Mouse (Mus musculus): ENCODE data around the gene Gm13289. TPM values are rescaled to one million over a fixed set of nuclear protein-coding genes. Genes with fewer than 3 reads are reported as not detected.
"Not testable (repeated sequence)": the region's sequence is repeated elsewhere in the genome, so short reads cannot be mapped to it uniquely, and the experiment has no call there.

Gm13289 gene
- total RNA-seq, 2 experiments from 2014 or later, result not detected

DNA sequence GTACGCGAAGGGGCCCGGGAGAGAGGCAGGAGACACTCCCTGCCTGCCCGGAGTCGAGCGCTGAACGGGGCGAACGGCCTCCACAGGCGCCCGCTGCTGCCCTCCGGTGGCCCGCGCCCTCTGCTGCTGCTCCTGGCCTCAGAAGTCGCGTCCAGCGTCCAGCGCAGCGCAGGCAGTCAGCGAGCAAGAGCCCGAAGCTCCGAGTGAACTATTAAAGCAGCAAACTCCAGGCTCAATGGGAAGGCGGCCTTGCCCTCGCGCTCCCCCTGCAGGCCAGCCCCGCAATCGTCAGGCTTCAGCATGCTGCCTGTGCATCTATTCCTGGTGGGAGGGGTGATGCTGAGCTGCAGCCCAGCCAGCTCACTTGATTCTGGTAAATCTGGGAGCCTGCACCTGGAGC, 8.7 kb downstream of the Gm13289 start, which contains the start of gene Gm13276:
Gene Gm13276, plus strand, starts transcription at position 301 of the 400 bp plus-strand sequence.
- DNase-seq, result not testable (repeated sequence)

DNA sequence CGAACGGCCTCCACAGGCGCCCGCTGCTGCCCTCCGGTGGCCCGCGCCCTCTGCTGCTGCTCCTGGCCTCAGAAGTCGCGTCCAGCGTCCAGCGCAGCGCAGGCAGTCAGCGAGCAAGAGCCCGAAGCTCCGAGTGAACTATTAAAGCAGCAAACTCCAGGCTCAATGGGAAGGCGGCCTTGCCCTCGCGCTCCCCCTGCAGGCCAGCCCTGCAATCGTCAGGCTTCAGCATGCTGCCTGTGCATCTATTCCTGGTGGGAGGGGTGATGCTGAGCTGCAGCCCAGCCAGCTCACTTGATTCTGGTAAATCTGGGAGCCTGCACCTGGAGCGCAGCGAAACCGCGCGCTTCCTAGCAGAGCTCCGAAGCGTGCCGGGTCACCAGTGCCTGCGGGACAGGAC, 11.7 kb downstream of the Gm13289 start, which contains the start of gene Gm13277:
Gene Gm13277, plus strand, starts transcription at position 231 of the 400 bp plus-strand sequence.
- DNase-seq, result peak; percentile 79

DNA sequence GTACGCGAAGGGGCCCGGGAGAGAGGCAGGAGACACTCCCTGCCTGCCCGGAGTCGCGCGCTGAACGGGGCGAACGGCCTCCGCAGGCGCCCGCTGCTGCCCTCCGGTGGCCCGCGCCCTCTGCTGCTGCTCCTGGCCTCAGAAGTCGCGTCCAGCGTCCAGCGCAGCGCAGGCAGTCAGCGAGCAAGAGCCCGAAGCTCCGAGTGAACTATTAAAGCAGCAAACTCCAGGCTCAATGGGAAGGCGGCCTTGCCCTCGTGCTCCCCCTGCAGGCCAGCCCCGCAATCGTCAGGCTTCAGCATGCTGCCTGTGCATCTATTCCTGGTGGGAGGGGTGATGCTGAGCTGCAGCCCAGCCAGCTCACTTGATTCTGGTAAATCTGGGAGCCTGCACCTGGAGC, 14.5 kb downstream of the Gm13289 start, which contains the start of gene Gm13278:
Gene Gm13278, plus strand, starts transcription at position 301 of the 400 bp plus-strand sequence.
- not testable (repeated sequence) for DNase-seq

DNA sequence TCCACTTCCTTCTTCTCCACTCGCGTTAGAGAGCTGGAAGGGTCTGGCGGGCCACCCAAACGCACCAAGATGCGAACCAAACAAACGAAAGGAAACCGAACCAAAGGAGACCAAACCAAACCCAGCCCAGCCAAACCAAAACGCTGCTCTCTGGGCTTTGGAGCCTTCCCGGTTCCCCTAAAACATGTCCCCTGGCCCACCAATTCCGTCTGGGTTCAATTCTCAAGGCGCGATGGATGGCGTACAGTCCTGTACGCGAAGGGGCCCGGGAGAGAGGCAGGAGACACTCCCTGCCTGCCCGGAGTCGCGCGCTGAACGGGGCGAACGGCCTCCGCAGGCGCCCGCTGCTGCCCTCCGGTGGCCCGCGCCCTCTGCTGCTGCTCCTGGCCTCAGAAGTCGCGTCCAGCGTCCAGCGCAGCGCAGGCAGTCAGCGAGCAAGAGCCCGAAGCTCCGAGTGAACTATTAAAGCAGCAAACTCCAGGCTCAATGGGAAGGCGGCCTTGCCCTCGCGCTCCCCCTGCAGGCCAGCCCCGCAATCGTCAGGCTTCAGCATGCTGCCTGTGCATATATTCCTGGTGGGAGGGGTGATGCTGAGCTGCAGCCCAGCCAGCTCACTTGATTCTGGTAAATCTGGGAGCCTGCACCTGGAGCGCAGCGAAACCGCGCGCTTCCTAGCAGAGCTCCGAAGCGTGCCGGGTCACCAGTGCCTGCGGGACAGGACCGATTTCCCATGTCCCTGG, 17.4 kb downstream of the Gm13289 start, which contains the start of gene Gm13275:
Gene Gm13275, plus strand, starts transcription at position 552 of the 740 bp plus-strand sequence.
- DNase-seq, result peak; percentile 79

DNA sequence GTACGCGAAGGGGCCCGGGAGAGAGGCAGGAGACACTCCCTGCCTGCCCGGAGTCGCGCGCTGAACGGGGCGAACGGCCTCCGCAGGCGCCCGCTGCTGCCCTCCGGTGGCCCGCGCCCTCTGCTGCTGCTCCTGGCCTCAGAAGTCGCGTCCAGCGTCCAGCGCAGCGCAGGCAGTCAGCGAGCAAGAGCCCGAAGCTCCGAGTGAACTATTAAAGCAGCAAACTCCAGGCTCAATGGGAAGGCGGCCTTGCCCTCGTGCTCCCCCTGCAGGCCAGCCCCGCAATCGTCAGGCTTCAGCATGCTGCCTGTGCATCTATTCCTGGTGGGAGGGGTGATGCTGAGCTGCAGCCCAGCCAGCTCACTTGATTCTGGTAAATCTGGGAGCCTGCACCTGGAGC, 20.4 kb downstream of the Gm13289 start, which contains the start of gene Gm13279:
Gene Gm13279, plus strand, starts transcription at position 301 of the 400 bp plus-strand sequence.
- not testable (repeated sequence) for DNase-seq

DNA sequence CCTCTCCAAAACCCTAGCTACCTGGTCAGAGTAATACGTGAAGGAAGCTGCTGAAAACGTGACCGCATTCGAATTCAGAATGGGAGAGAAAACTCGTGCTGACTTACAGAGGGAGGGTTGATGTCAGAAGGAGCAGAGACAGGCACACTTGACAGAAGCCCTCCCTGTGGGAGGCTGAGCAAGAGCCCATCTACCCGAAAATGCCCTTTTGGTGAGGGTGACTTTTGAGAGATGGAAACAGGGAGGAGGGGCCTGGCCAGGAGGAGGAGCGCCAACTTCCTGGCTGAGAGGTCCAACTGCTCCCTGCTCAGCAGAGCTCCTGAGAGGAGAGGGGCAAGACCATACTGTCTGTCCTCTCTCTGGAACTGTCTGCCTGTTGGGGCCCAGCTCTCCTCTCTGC, 22.6 kb downstream of the Gm13289 start, which contains the start of gene Gm13285:
Gene Gm13285, plus strand, starts transcription at position 301 of the 400 bp plus-strand sequence.
- not testable (repeated sequence) for DNase-seq

DNA sequence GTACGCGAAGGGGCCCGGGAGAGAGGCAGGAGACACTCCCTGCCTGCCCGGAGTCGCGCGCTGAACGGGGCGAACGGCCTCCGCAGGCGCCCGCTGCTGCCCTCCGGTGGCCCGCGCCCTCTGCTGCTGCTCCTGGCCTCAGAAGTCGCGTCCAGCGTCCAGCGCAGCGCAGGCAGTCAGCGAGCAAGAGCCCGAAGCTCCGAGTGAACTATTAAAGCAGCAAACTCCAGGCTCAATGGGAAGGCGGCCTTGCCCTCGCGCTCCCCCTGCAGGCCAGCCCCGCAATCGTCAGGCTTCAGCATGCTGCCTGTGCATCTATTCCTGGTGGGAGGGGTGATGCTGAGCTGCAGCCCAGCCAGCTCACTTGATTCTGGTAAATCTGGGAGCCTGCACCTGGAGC, 26.2 kb downstream of the Gm13289 start, which contains the start of gene Gm13287:
Gene Gm13287, plus strand, starts transcription at position 301 of the 400 bp plus-strand sequence.
- not testable (repeated sequence) for DNase-seq

DNA sequence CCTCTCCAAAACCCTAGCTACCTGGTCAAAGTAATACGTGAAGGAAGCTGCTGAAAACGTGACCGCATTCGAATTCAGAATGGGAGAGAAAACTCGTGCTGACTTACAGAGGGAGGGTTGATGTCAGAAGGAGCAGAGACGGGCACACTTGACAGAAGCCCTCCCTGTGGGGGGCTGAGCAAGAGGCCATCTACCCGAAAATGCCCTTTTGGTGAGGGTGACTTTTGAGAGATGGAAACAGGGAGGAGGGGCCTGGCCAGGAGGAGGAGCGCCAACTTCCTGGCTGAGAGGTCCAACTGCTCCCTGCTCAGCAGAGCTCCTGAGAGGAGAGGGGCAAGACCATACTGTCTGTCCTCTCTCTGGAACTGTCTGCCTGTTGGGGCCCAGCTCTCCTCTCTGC, 28.5 kb downstream of the Gm13289 start, which contains the start of gene Gm13288:
Gene Gm13288, plus strand, starts transcription at position 301 of the 400 bp plus-strand sequence.
- DNase-seq, result not testable (repeated sequence)

DNA sequence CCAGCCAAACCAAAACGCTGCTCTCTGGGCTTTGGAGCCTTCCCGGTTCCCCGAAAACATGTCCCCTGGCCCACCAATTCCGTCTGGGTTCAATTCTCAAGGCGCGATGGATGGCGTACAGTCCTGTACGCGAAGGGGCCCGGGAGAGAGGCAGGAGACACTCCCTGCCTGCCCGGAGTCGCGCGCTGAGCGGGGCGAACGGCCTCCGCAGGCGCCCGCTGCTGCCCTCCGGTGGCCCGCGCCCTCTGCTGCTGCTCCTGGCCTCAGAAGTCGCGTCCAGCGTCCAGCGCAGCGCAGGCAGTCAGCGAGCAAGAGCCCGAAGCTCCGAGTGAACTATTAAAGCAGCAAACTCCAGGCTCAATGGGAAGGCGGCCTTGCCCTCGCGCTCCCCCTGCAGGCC, 29.0 kb downstream of the Gm13289 start:
- DNase-seq, result peak; percentile 50

DNA sequence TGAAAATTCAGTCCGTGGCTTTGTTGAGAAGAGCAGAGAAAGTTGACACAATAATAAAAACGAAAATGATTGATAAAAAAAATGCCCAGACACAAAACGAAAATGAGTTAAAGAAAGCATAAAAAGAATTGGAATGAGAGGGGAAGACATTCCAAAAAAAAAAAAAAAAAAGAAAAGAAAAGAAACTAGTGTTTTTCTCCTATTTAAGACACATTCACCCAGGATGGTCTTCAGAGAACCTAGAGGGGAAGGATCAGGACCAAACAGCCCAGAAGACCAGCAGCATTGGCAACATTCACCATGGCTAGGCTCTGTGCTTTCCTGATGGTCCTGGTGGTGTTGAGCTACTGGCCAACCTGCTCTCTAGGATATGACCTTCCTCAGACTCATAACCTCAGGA, 39.2 kb downstream of the Gm13289 start, which contains the start of gene Ifna7:
Gene Ifna7, plus strand, starts transcription at position 301 of the 400 bp plus-strand sequence.
- no peak for DNase-seq

DNA sequence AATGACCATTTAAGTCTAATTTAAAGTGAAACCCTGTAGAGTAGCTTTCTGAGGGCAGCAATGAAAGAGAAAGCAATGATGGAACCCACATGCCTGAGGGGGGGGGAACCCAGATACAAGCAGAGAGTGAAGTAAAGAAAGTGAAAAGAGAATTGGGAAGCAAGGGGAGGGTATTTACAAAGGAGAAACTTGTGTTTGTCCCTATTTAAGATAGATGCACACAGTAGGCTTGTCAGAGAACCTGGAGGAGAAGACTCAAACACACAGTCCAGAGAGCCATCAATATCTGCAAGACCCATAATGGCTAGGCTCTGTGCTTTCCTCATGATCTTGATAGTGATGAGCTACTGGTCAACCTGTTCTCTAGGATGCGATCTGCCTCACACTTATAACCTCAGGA, 42.9 kb downstream of the Gm13289 start, which contains the start of gene Ifna11:
Gene Ifna11, plus strand, starts transcription at position 301 of the 400 bp plus-strand sequence.
- DNase-seq, result no peak

DNA sequence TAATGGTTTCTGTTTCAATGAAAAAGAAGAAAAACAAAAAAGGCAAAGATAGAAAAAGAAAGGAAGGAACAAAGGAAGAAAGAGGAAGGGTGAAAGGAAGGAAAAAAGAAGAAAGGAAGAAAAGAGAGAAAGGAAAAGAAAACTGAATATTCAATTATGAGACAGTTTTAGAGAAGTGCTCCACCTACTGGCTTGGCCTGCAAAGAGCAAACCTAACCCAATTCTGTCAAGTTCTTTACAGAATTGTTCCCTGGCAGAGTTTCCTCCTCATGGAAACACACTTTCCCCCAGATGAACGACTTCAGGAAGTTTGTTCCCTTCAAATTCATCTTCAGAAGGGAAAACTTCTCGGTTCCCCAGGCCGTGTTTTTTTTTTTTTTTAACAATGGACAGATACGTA, 46.3 kb downstream of the Gm13289 start:
- DNase-seq, result no peak

Other genes with a start within 250 kb of the Gm13289 start
- gene Ifna15, start 218.7 kb upstream of the Gm13289 start, total RNA-seq (2021), result not detected
- gene Ifna14, start 205.1 kb upstream of the Gm13289 start, total RNA-seq (2021), result not detected
- not detected for gene Ifna9, start 184.5 kb upstream of the Gm13289 start, total RNA-seq (2021)
- not detected for gene Ifna12, start 173.5 kb upstream of the Gm13289 start, total RNA-seq (2021)
- not detected for gene C87499, start 142.5 kb upstream of the Gm13289 start, total RNA-seq (2021)
- gene Ifna13, start 132.5 kb upstream of the Gm13289 start, total RNA-seq (2021), result not detected
- not detected for gene Ifna16, start 100.0 kb upstream of the Gm13289 start, total RNA-seq (2021)
- gene Ifna2, start 93.0 kb upstream of the Gm13289 start, total RNA-seq (2021), result not detected
- gene Ifnab, start 85.6 kb upstream of the Gm13289 start, total RNA-seq (2021), result not detected
- under 1 TPM; 0.36 to 0.52 TPM for gene Gm26566, start 55.1 kb upstream of the Gm13289 start, total RNA-seq (2021)
- 10 to 100 TPM; 89.6 to 91.9 TPM for gene Klhl9, start 54.5 kb upstream of the Gm13289 start, total RNA-seq (2021)
- not detected for gene Gm13271, start 22.1 kb upstream of the Gm13289 start, total RNA-seq (2021)
- not detected for gene Gm13283, start 16.8 kb upstream of the Gm13289 start, total RNA-seq (2021)
- gene Gm13290, start 3.1 kb upstream of the Gm13289 start, total RNA-seq (2021), result not detected
- not detected for gene Gm13272, start 2.9 kb downstream of the Gm13289 start, total RNA-seq (2021)
- under 1 TPM in 1 of 2 experiments, not detected in 1; 0.23 TPM for gene Ifnz, start 5.2 kb downstream of the Gm13289 start, total RNA-seq (2021)
- not detected for gene Gm13276, start 8.8 kb downstream of the Gm13289 start, total RNA-seq (2021)
- not detected for gene Gm13277, start 11.7 kb downstream of the Gm13289 start, total RNA-seq (2021)
- not detected for gene Gm13278, start 14.6 kb downstream of the Gm13289 start, total RNA-seq (2021)
- not detected for gene Gm13275, start 17.6 kb downstream of the Gm13289 start, total RNA-seq (2021)
- gene Gm13279, start 20.5 kb downstream of the Gm13289 start, total RNA-seq (2021), result not detected
- gene Gm13285, start 22.7 kb downstream of the Gm13289 start, total RNA-seq (2021), result under 1 TPM in 1 of 2 experiments, not detected in 1; 0.31 TPM
- not detected for gene Gm13287, start 26.3 kb downstream of the Gm13289 start, total RNA-seq (2021)
- gene Gm13288, start 28.6 kb downstream of the Gm13289 start, total RNA-seq (2021), result under 1 TPM in 1 of 2 experiments, not detected in 1; 0.14 TPM
- not detected for gene Ifna7, start 39.3 kb downstream of the Gm13289 start, total RNA-seq (2021)
- not detected for gene Ifna11, start 43.0 kb downstream of the Gm13289 start, total RNA-seq (2021)
- not detected for gene Ifna6, start 50.5 kb downstream of the Gm13289 start, total RNA-seq (2021)
- gene Ifna5, start 58.6 kb downstream of the Gm13289 start, total RNA-seq (2021), result not detected
- gene Ifna4, start 64.9 kb downstream of the Gm13289 start, total RNA-seq (2021), result not detected
- not detected for gene Ifna1, start 73.2 kb downstream of the Gm13289 start, total RNA-seq (2021)
- gene Ifne, start 103.3 kb downstream of the Gm13289 start, total RNA-seq (2021), result not detected

Data from heart, postnatal 4 days (tissue).